Mouse (Mus musculus): ENCODE results near the gene Tmbim7. TPM values are rescaled to one million over a fixed set of nuclear protein-coding genes. Genes with fewer than 3 reads are reported as not detected.
"Not testable (repeated sequence)": the region's sequence is repeated elsewhere in the genome, so short reads cannot be mapped to it uniquely, and the experiment has no call there.

The Tmbim7 gene
- polyA plus RNA-seq, 1 experiment from 2014 or later: not detected

GRCm38 (mm10) chr5:3652903-3653575 lies 2.1 kb downstream of the Tmbim7 start:
- H3K9ac ChIP-seq (ENCODE audit: low read depth, low read length); H3K36me3 ChIP-seq (ENCODE audit: control insufficient read depth, insufficient read depth, low read length); ATAC-seq; H3K4me1 ChIP-seq (ENCODE audit: control insufficient read depth, insufficient read depth, low read length); H3K27ac ChIP-seq (ENCODE audit: low read length); H3K27me3 ChIP-seq (replicated peaks; ENCODE audit: control insufficient read depth, insufficient read depth, low read length); H3K4me3 ChIP-seq (ENCODE audit: low read length); H3K4me2 ChIP-seq (ENCODE audit: low read depth, low read length); H3K9me3 ChIP-seq (ENCODE audit: control insufficient read depth, low read length): not testable (repeated sequence)
- WGBS: 92% methylated on average over 14 of the region's 25 CpGs

- H3K27ac ChIP-seq (ENCODE audit: low read length): no peak overlapping the region
- no peaks in the 10 kb centered on the region for H3K4me1 ChIP-seq (ENCODE audit: control insufficient read depth, insufficient read depth, low read length)
- H3K4me3 ChIP-seq (ENCODE audit: low read length): no peak overlapping the region
- ATAC-seq: no peak
- H3K27me3 ChIP-seq (replicated peaks; ENCODE audit: control insufficient read depth, insufficient read depth, low read length): no peaks in the 10 kb centered on the region
- H3K9me3 ChIP-seq (ENCODE audit: control insufficient read depth, low read length): no peaks in the 10 kb centered on the region
- no peaks in the 10 kb centered on the region for H3K36me3 ChIP-seq (ENCODE audit: control insufficient read depth, insufficient read depth, low read length)
- WGBS: 89% methylated on average over 4 of the region's 4 CpGs
- no peak overlapping the region for H3K9ac ChIP-seq (ENCODE audit: low read depth, low read length)
- no peak overlapping the region for H3K4me2 ChIP-seq (ENCODE audit: low read depth, low read length)
Measured at GRCm38 (mm10) chr5:3653801-3654200, 2.8 kb downstream of the Tmbim7 start.

- no peaks in the 10 kb centered on the region for H3K9me3 ChIP-seq (ENCODE audit: control insufficient read depth, low read length)
- no peak within 1 kb of the TSS for H3K4me3 ChIP-seq (ENCODE audit: low read length)
- no peak for ATAC-seq
- no peak within 1 kb of the TSS for H3K9ac ChIP-seq (ENCODE audit: low read depth, low read length)
- no peaks in the 10 kb centered on the region for H3K36me3 ChIP-seq (ENCODE audit: control insufficient read depth, insufficient read depth, low read length)
- no peak within 1 kb of the TSS for H3K27ac ChIP-seq (ENCODE audit: low read length)
- 74% methylated on average over 5 of the region's 5 CpGs for WGBS
- no peak within 1 kb of the TSS for H3K4me2 ChIP-seq (ENCODE audit: low read depth, low read length)
- no peaks in the 10 kb centered on the region for H3K27me3 ChIP-seq (replicated peaks; ENCODE audit: control insufficient read depth, insufficient read depth, low read length)
- H3K4me1 ChIP-seq (ENCODE audit: control insufficient read depth, insufficient read depth, low read length): no peaks in the 10 kb centered on the region
Measured at GRCm38 (mm10) chr5:3657085-3657484, 6.1 kb downstream of the Tmbim7 start, which contains the start of gene Gatad1. TSS of gene Gatad1 (minus strand) at chr5:3657185.

GRCm38 (mm10) chr5:3665225-3665624 lies 14.2 kb downstream of the Tmbim7 start:
- no peak for ATAC-seq
- Histone ChIP-seq H3K27ac (ENCODE audit: low read length) (no peak overlapping the region), H3K4me2 (ENCODE audit: low read depth, low read length) (no peak overlapping the region), H3K36me3 (ENCODE audit: control insufficient read depth, insufficient read depth, low read length) (no peaks in the 10 kb centered on the region), H3K9ac (ENCODE audit: low read depth, low read length) (no peak overlapping the region), H3K4me3 (ENCODE audit: low read length) (no peak overlapping the region), H3K27me3 (replicated peaks; ENCODE audit: control insufficient read depth, insufficient read depth, low read length) (no peaks in the 10 kb centered on the region), H3K4me1 (ENCODE audit: control insufficient read depth, insufficient read depth, low read length) (no peaks in the 10 kb centered on the region), H3K9me3 (ENCODE audit: control insufficient read depth, low read length) (no peaks in the 10 kb centered on the region)
- 90% methylated on average over 2 of the region's 2 CpGs for WGBS

GRCm38 (mm10) chr5:3666585-3666984 lies 15.6 kb downstream of the Tmbim7 start:
- Histone ChIP-seq H3K9me3 (ENCODE audit: control insufficient read depth, low read length) (no peaks in the 10 kb centered on the region), H3K27me3 (replicated peaks; ENCODE audit: control insufficient read depth, insufficient read depth, low read length) (no peaks in the 10 kb centered on the region), H3K9ac (ENCODE audit: low read depth, low read length) (no peak overlapping the region), H3K27ac (ENCODE audit: low read length) (no peak overlapping the region), H3K36me3 (ENCODE audit: control insufficient read depth, insufficient read depth, low read length) (no peaks in the 10 kb centered on the region), H3K4me3 (ENCODE audit: low read length) (no peak overlapping the region), H3K4me2 (ENCODE audit: low read depth, low read length) (no peak overlapping the region), H3K4me1 (ENCODE audit: control insufficient read depth, insufficient read depth, low read length) (no peaks in the 10 kb centered on the region)
- WGBS: 85% methylated on average over 12 of the region's 12 CpGs
- ATAC-seq: no peak

- no peaks in the 10 kb centered on the region for H3K27me3 ChIP-seq (replicated peaks; ENCODE audit: control insufficient read depth, insufficient read depth, low read length)
- no peak overlapping the region for H3K4me3 ChIP-seq (ENCODE audit: low read length)
- WGBS: 85% methylated on average over 6 of the region's 6 CpGs
- H3K36me3 ChIP-seq (ENCODE audit: control insufficient read depth, insufficient read depth, low read length): no peaks in the 10 kb centered on the region
- H3K4me1 ChIP-seq (ENCODE audit: control insufficient read depth, insufficient read depth, low read length): no peaks in the 10 kb centered on the region
- H3K27ac ChIP-seq (ENCODE audit: low read length): no peak overlapping the region
- H3K4me2 ChIP-seq (ENCODE audit: low read depth, low read length): no peak overlapping the region
- ATAC-seq: no peak
- H3K9me3 ChIP-seq (ENCODE audit: control insufficient read depth, low read length): no peaks in the 10 kb centered on the region
- H3K9ac ChIP-seq (ENCODE audit: low read depth, low read length): no peak overlapping the region
Measured at GRCm38 (mm10) chr5:3669938-3670554, 19.1 kb downstream of the Tmbim7 start.

- no peaks in the 10 kb centered on the region for H3K4me1 ChIP-seq (ENCODE audit: control insufficient read depth, insufficient read depth, low read length)
- no peaks in the 10 kb centered on the region for H3K9me3 ChIP-seq (ENCODE audit: control insufficient read depth, low read length)
- H3K36me3 ChIP-seq (ENCODE audit: control insufficient read depth, insufficient read depth, low read length): no peaks in the 10 kb centered on the region
- H3K27me3 ChIP-seq (replicated peaks; ENCODE audit: control insufficient read depth, insufficient read depth, low read length): no peaks in the 10 kb centered on the region
- no peak overlapping the region for H3K9ac ChIP-seq (ENCODE audit: low read depth, low read length)
- no peak overlapping the region for H3K4me2 ChIP-seq (ENCODE audit: low read depth, low read length)
- H3K4me3 ChIP-seq (ENCODE audit: low read length): no peak overlapping the region
- ATAC-seq: no peak
- 82% methylated on average over 8 of the region's 8 CpGs for WGBS
- H3K27ac ChIP-seq (ENCODE audit: low read length): no peak overlapping the region
Measured at GRCm38 (mm10) chr5:3688298-3688697, 37.3 kb downstream of the Tmbim7 start.

- WGBS: 89% methylated on average over 3 of the region's 3 CpGs
- no peaks in the 10 kb centered on the region for H3K27me3 ChIP-seq (replicated peaks; ENCODE audit: control insufficient read depth, insufficient read depth, low read length)
Measured at GRCm38 (mm10) chr5:3691283-3691682, 40.3 kb downstream of the Tmbim7 start.

GRCm38 (mm10) chr5:3692956-3693355 lies 42.0 kb downstream of the Tmbim7 start:
- Histone ChIP-seq H3K4me2 (ENCODE audit: low read depth, low read length) (no peak overlapping the region), H3K4me3 (ENCODE audit: low read length) (no peak overlapping the region), H3K9me3 (ENCODE audit: control insufficient read depth, low read length) (no peaks in the 10 kb centered on the region), H3K27ac (ENCODE audit: low read length) (no peak overlapping the region), H3K4me1 (ENCODE audit: control insufficient read depth, insufficient read depth, low read length) (no peaks in the 10 kb centered on the region), H3K36me3 (ENCODE audit: control insufficient read depth, insufficient read depth, low read length) (peaks cover 4% of the 10 kb centered on the region; the same call in 1 of the 2 replicates), H3K9ac (ENCODE audit: low read depth, low read length) (no peak overlapping the region), H3K27me3 (replicated peaks; ENCODE audit: control insufficient read depth, insufficient read depth, low read length) (no peaks in the 10 kb centered on the region)
- no peak for ATAC-seq
- 97% methylated on average over 9 of the region's 9 CpGs for WGBS

More at GRCm38 (mm10) chr5:3691283-3691682, 40.3 kb downstream of the Tmbim7 start:
- H3K9me3 ChIP-seq (ENCODE audit: control insufficient read depth, low read length): no peaks in the 10 kb centered on the region
- no peak overlapping the region for H3K9ac ChIP-seq (ENCODE audit: low read depth, low read length)
- H3K4me1 ChIP-seq (ENCODE audit: control insufficient read depth, insufficient read depth, low read length): no peaks in the 10 kb centered on the region
- H3K27ac ChIP-seq (ENCODE audit: low read length): no peak overlapping the region
- H3K4me2 ChIP-seq (ENCODE audit: low read depth, low read length): no peak overlapping the region
- ATAC-seq: no peak
- H3K4me3 ChIP-seq (ENCODE audit: low read length): no peak overlapping the region
- H3K36me3 ChIP-seq (ENCODE audit: control insufficient read depth, insufficient read depth, low read length): no peaks in the 10 kb centered on the region
